Mouse (Mus musculus) forebrain, embryonic 11.5 days (tissue): ENCODE data around the gene Acy3. TPM values are rescaled to one million over a fixed set of nuclear protein-coding genes. Genes with fewer than 3 reads are reported as not detected.
"Not testable (repeated sequence)": the region's sequence is repeated elsewhere in the genome, so short reads cannot be mapped to it uniquely, and the experiment has no call there.

Source experiments
- ATAC-seq: fragments of 200-750 bp; cut with Nextera tagmentation; replicated peaks from 2 replicates; pipeline ENCODE4 v1.8.0; 2017; ENCODE audit warnings: moderate TSS enrichment; ENCODE audit not compliant: low FRiP score
- DNase-seq: peaks from one replicate; pipeline ENCODE4 v3.0.0-alpha.2; 2017; ENCODE audit warnings: low spot score
- H3K27ac ChIP-seq: fragments of 300-500 bp; sonication (generic); 2 replicates; pipeline ENCODE4 v1.5.1; 2014; ENCODE audit warnings: low read depth, low read length
- H3K27me3 ChIP-seq: fragments of 300-500 bp; sonication (generic); 2 replicates; pipeline ENCODE4 v1.6.1; 2014; ENCODE audit warnings: mild to moderate bottlenecking, low read length, mixed read lengths; ENCODE audit not compliant: control insufficient read depth, insufficient read depth
- H3K36me3 ChIP-seq: fragments of 300-500 bp; sonication (generic); 2 replicates; pipeline ENCODE4 v1.6.1; 2014; ENCODE audit warnings: mild to moderate bottlenecking, low read length, moderate library complexity, mixed read lengths; ENCODE audit not compliant: control insufficient read depth, insufficient read depth
- H3K4me1 ChIP-seq: fragments of 300-500 bp; sonication (generic); replicated peaks from 2 replicates; pipeline ENCODE4 v1.6.1; 2014; ENCODE audit warnings: low read length, mixed read lengths; ENCODE audit not compliant: control insufficient read depth, insufficient read depth
- H3K4me2 ChIP-seq: fragments of 300-500 bp; sonication (generic); 2 replicates; pipeline ENCODE4 v1.6.1; 2014; ENCODE audit warnings: low read depth, mild to moderate bottlenecking, low read length, moderate library complexity, mixed read lengths; ENCODE audit not compliant: severe bottlenecking
- H3K4me3 ChIP-seq: fragments of 300-500 bp; sonication (generic); 2 replicates; pipeline ENCODE4 v1.5.1; 2014; ENCODE audit warnings: low read depth, low read length
- H3K9ac ChIP-seq: fragments of 300-500 bp; sonication (generic); 2 replicates; pipeline ENCODE4 v1.6.1; 2014; ENCODE audit warnings: low read length
- H3K9me3 ChIP-seq: fragments of 300-500 bp; sonication (generic); 2 replicates; pipeline ENCODE4 v1.6.1; 2016; ENCODE audit warnings: low read length, mixed read lengths; ENCODE audit not compliant: control insufficient read depth
- WGBS: fragments of 180-500 bp; shearing (Covaris S2); extraction: QIAGEN DNeasy Blood & Tissue Kit; methylation state at CpG from one replicate; pipeline ENCODE4 v1.1.7; 2014; 5-methylcytosine and 5-hydroxymethylcytosine counted together
- polyA plus RNA-seq: library from polyadenylated mRNA; unstranded; fragments of >200 nt; fragmentation: Nextera tagmentation; extraction: Ambion mirVana; gene quantifications from 2 replicates; pipeline ENCODE4 v1.2.1, GENCODE M21; 2014

Acy3 gene
- polyA plus RNA-seq, 1 experiment from 2014 or later = 1.7 TPM

GRCm38 (mm10) chr19:4033298-4033697 lies 46.9 kb downstream of the Acy3 start:
- H3K4me2 ChIP-seq = no peak overlapping the region
- peaks cover 5% of the 10 kb centered on the region for H3K4me1 ChIP-seq
- 87% methylated on average over 3 of the region's 3 CpGs for WGBS
- H3K9ac ChIP-seq = no peak overlapping the region
- H3K4me3 ChIP-seq = no peak overlapping the region
- DNase-seq (no peak), ATAC-seq (no peak)
- H3K27me3 ChIP-seq = no peaks in the 10 kb centered on the region
- H3K9me3 ChIP-seq = no peaks in the 10 kb centered on the region
- H3K36me3 ChIP-seq = no peaks in the 10 kb centered on the region; the same call in 1 of the 2 replicates
- H3K27ac ChIP-seq = no peak overlapping the region

GRCm38 (mm10) chr19:4033742-4034141 lies 47.4 kb downstream of the Acy3 start:
- Histone ChIP-seq H3K9ac (no peak overlapping the region), H3K4me3 (no peak overlapping the region), H3K4me1 (peaks cover 5% of the 10 kb centered on the region), H3K4me2 (no peak overlapping the region), H3K27ac (no peak overlapping the region), H3K27me3 (no peaks in the 10 kb centered on the region), H3K36me3 (no peaks in the 10 kb centered on the region; the same call in 1 of the 2 replicates), H3K9me3 (no peaks in the 10 kb centered on the region)
- WGBS = 68% methylated on average over 5 of the region's 5 CpGs
- DNase-seq (no peak), ATAC-seq (no peak)

- WGBS = 86% methylated on average over 12 of the region's 12 CpGs
- DNase-seq = no peak
- H3K27me3 ChIP-seq = no peaks in the 10 kb centered on the region
- no peak overlapping the region for H3K27ac ChIP-seq
- H3K9ac ChIP-seq = no peak overlapping the region
- no peak overlapping the region for H3K4me2 ChIP-seq
- H3K4me3 ChIP-seq = no peak overlapping the region
- no peak for ATAC-seq
- H3K4me1 ChIP-seq = peaks cover 5% of the 10 kb centered on the region
- H3K36me3 ChIP-seq = no peaks in the 10 kb centered on the region; the same call in 1 of the 2 replicates
- no peaks in the 10 kb centered on the region for H3K9me3 ChIP-seq
Measured at GRCm38 (mm10) chr19:4036327-4037045, 50.1 kb downstream of the Acy3 start.

- not testable (repeated sequence) for DNase-seq, H3K36me3 ChIP-seq, H3K4me1 ChIP-seq, H3K27ac ChIP-seq, H3K9me3 ChIP-seq, H3K27me3 ChIP-seq
- ATAC-seq = peak; percentile 42; the same call in 1 of the 2 replicates
- peak overlapping the region; percentile 72 for H3K4me2 ChIP-seq
- H3K4me3 ChIP-seq = peak overlapping the region; percentile 59
- peak overlapping the region; percentile 81 for H3K9ac ChIP-seq
- 28% methylated on average over 7 of the region's 8 CpGs for WGBS
Measured at GRCm38 (mm10) chr19:4037154-4037787, 50.9 kb downstream of the Acy3 start.

GRCm38 (mm10) chr19:4037788-4038232 lies 51.4 kb downstream of the Acy3 start, which contains the start of gene Gstp1:
TSS of gene Gstp1 (minus strand) at chr19:4037985.
- Histone ChIP-seq H3K4me1 (peaks cover 5% of the 10 kb centered on the region), H3K27me3 (no peaks in the 10 kb centered on the region), H3K9ac (peak within 1 kb of the TSS; percentile 81), H3K36me3 (no peaks in the 10 kb centered on the region; the same call in 1 of the 2 replicates), H3K9me3 (no peaks in the 10 kb centered on the region), H3K4me2 (peak within 1 kb of the TSS; percentile 72), H3K4me3 (peak within 1 kb of the TSS; percentile 59), H3K27ac (no peak within 1 kb of the TSS)
- under 1% methylated on average over 26 of the region's 26 CpGs for WGBS
- ATAC-seq (peak; percentile 85), DNase-seq (peak; percentile 88)

Other genes with a start within 250 kb of the Acy3 start
- 43.2 and 44.6 TPM in 2 replicates for gene Kmt5b, start 219.1 kb upstream of the Acy3 start, polyA plus RNA-seq
- gene Chka, start 134.8 kb upstream of the Acy3 start, polyA plus RNA-seq = 65.8 and 70.0 TPM in 2 replicates
- 11.4 and 15.7 TPM in 2 replicates for gene Tcirg1, start 79.4 kb upstream of the Acy3 start, polyA plus RNA-seq
- 189 and 206 TPM in 2 replicates for gene Ndufs8, start 73.8 kb upstream of the Acy3 start, polyA plus RNA-seq
- 0.35 and 0.64 TPM in 2 replicates for gene Aldh3b1, start 56.8 kb upstream of the Acy3 start, polyA plus RNA-seq
- 4.9 and 5.7 TPM in 2 replicates for gene Unc93b1, start 51.4 kb upstream of the Acy3 start, polyA plus RNA-seq
- gene Aldh3b3, start 27.9 kb upstream of the Acy3 start, polyA plus RNA-seq = not detected in 2 replicates
- gene Aldh3b2, start 14.2 kb upstream of the Acy3 start, polyA plus RNA-seq = 0.73 and 1.0 TPM in 2 replicates
- gene Tbx10, start 6.2 kb downstream of the Acy3 start, polyA plus RNA-seq = not detected in 2 replicates
- gene Nudt8, start 14.0 kb downstream of the Acy3 start, polyA plus RNA-seq = 21.2 and 21.9 TPM in 2 replicates
- 3.0 TPM in 2 replicates for gene Gm49405, start 14.1 kb downstream of the Acy3 start, polyA plus RNA-seq
- 3.8 and 4.2 TPM in 2 replicates for gene Doc2g, start 16.7 kb downstream of the Acy3 start, polyA plus RNA-seq
- gene Ndufv1, start 26.2 kb downstream of the Acy3 start, polyA plus RNA-seq = 174 and 198 TPM in 2 replicates
- 347 and 365 TPM in 2 replicates for gene Gstp1, start 51.4 kb downstream of the Acy3 start, polyA plus RNA-seq
- gene Gstp2, start 59.5 kb downstream of the Acy3 start, polyA plus RNA-seq = 1.4 and 1.8 TPM in 2 replicates
- not detected in 2 replicates for gene Gstp3, start 73.0 kb downstream of the Acy3 start, polyA plus RNA-seq
- gene Cabp2, start 95.0 kb downstream of the Acy3 start, polyA plus RNA-seq = not detected in 2 replicates
- gene Cdk2ap2, start 110.6 kb downstream of the Acy3 start, polyA plus RNA-seq = 73.6 and 83.9 TPM in 2 replicates
- 13.9 and 18.0 TPM in 2 replicates for gene Pitpnm1, start 113.4 kb downstream of the Acy3 start, polyA plus RNA-seq
- 52.3 and 59.0 TPM in 2 replicates for gene Aip, start 139.3 kb downstream of the Acy3 start, polyA plus RNA-seq
- not detected in 2 replicates for gene Gpr152, start 153.2 kb downstream of the Acy3 start, polyA plus RNA-seq
- gene Cabp4, start 157.5 kb downstream of the Acy3 start, polyA plus RNA-seq = not detected in 2 replicates
- 119 and 128 TPM in 2 replicates for gene Coro1b, start 162.0 kb downstream of the Acy3 start, polyA plus RNA-seq
- 0.52 and 0.96 TPM in 2 replicates for gene Ptprcap, start 167.0 kb downstream of the Acy3 start, polyA plus RNA-seq
- 50.1 and 55.8 TPM in 2 replicates for gene Rps6kb2, start 176.8 kb downstream of the Acy3 start, polyA plus RNA-seq
- 3.1 and 3.2 TPM in 2 replicates for gene Carns1, start 188.9 kb downstream of the Acy3 start, polyA plus RNA-seq
- 0.43 and 1.3 TPM in 2 replicates for gene Tbc1d10c, start 204.7 kb downstream of the Acy3 start, polyA plus RNA-seq
- 856 and 864 TPM in 2 replicates for gene Ppp1ca, start 205.5 kb downstream of the Acy3 start, polyA plus RNA-seq
- 49.9 and 52.6 TPM in 2 replicates for gene Rad9a, start 215.1 kb downstream of the Acy3 start, polyA plus RNA-seq
- 1.0 and 1.8 TPM in 2 replicates for gene Clcf1, start 227.7 kb downstream of the Acy3 start, polyA plus RNA-seq
- not detected in 2 replicates for gene AC109138.7, start 227.8 kb downstream of the Acy3 start, polyA plus RNA-seq
- gene Pold4, start 245.3 kb downstream of the Acy3 start, polyA plus RNA-seq = 8.0 and 8.8 TPM in 2 replicates